Mouse (Mus musculus) CH12.LX (cell line): ENCODE results near the gene Lgr4.

Source experiments
- CTCF ChIP-seq, 2 experiments: IDR thresholded peaks in 1 of 2; conservative IDR thresholded peaks in 1 of 2; 2 replicates each; pipeline ENCODE4 v1.5.1; 2011 to 2012; ENCODE audit warnings: low read depth in 2 of 2, low read length in 2 of 2, improper control_type of control experiment in 1 of 2, inconsistent platforms in 1 of 2, mild to moderate bottlenecking in 1 of 2, moderate library complexity in 1 of 2
- EP300 ChIP-seq: IDR thresholded peaks from 2 replicates; pipeline ENCODE4 v1.6.1; 2011; ENCODE audit warnings: low read length, improper control_type of control experiment
- GABPA ChIP-seq: IDR thresholded peaks from 2 replicates; pipeline ENCODE4 v1.6.1; 2012; ENCODE audit warnings: low read depth, low read length, improper control_type of control experiment, inconsistent platforms; ENCODE audit not compliant: insufficient replicate concordance
- MAFK ChIP-seq: IDR thresholded peaks from 2 replicates; pipeline ENCODE4 v1.6.1; 2011; ENCODE audit warnings: low read length, improper control_type of control experiment; ENCODE audit not compliant: insufficient replicate concordance
- MAX ChIP-seq: IDR thresholded peaks from 2 replicates; pipeline ENCODE4 v1.6.1; 2011; ENCODE audit warnings: low read length, improper control_type of control experiment
- POLR2A ChIP-seq: IDR thresholded peaks from 2 replicates; pipeline ENCODE4 v1.6.1; 2011; ENCODE audit warnings: low read depth, mild to moderate bottlenecking, improper control_type of control experiment, low read length
- TBP ChIP-seq: conservative IDR thresholded peaks from 2 replicates; pipeline ENCODE4 v1.6.1; 2011; ENCODE audit warnings: low read depth, low read length, improper control_type of control experiment
- USF1 ChIP-seq: IDR thresholded peaks from 2 replicates; pipeline ENCODE4 v1.6.1; 2014; ENCODE audit warnings: low read depth, mild to moderate bottlenecking, inconsistent platforms, low read length, improper control_type of control experiment

DNA sequence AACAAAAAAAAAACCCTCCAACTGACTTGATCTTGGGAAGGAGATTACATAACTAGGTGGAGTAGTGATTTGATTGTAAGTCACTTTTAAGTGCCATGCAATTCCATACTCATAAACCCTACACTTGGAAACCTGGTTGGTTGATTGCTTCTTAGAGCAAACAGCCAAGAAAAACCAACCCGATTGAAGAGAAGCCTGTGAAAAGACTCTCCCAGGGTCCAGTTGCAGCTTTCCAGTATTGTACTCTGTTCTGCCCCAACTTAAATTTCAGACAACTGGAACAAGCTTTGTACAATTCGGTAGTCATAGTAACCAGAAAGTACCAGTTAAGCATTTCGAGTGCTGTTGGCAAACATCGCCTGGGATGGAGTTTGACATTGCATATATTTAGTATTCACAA lies 26.0 kb upstream of the Lgr4 start:
- no peak for TF ChIP-seq USF1
- no peak for TF ChIP-seq POLR2A
- TF ChIP-seq MAX: no peak
- TF ChIP-seq EP300: no peak
- TF ChIP-seq MAFK: no peak
- no peak for TF ChIP-seq TBP
- TF ChIP-seq GABPA: no peak
- TF ChIP-seq CTCF (conservative IDR thresholded peaks at IDR 0.05 in 1 of 2, IDR thresholded peaks at IDR 0.05 in 1 of 2; ENCODE audit: low read depth in 2 of 2, low read length in 2 of 2): no peak
